Mouse (Mus musculus): ENCODE measurements around the gene Fam186b. TPM values are rescaled to one million over a fixed set of nuclear protein-coding genes. Genes with fewer than 3 reads are reported as not detected.
A peak's percentile ranks its signal among the peaks of the same experiment; 100 is the strongest.

The Fam186b gene
- 0.62 and 0.75 TPM in 2 replicates for polyA plus RNA-seq (2015; fragmentation: Nextera tagmentation; extraction: Ambion mirVana)

DNA sequence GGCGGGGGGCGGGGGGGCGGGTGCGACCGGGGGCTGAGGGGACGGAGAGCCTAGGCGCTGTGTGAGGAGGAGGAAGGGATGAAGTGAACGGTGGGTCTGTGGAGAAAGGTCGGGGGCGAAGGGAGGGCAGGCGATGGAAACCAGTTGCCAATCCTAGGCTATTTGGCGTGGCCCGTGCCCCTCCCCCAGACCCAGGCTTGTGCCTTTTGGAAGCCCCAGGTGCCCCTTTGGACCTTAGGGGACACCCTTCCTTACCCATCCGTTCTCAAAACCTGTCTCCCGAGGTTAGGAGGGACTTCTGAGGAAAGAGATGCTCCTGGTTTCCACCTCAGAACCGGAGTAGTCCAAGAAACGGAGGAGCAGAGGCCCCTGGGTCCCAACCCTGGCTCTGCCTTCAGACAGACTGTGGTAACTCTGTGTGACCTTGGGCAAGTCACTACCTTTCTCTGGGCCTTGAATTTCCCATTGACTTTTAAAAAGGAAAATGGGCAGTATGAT lies at the start of gene Fam186b:
Gene Fam186b (minus strand): TSS at position 405 of the 498 bp plus-strand sequence.
- Histone ChIP-seq H3K36me3 (replicated peaks) (no peaks in the 10 kb centered on the region), H3K27ac (peak within 1 kb of the TSS; percentile 87), H3K9ac (peak within 1 kb of the TSS; percentile 77), H3K4me1 (peaks cover 24% of the 10 kb centered on the region), H3K4me2 (peak within 1 kb of the TSS; percentile 64), H3K9me3 (no peaks in the 10 kb centered on the region), H3K4me3 (peak within 1 kb of the TSS; percentile 78), H3K27me3 (replicated peaks) (no peaks in the 10 kb centered on the region)
- ATAC-seq (replicated peaks): peak; percentile 38
- WGBS: under 1% methylated on average over 14 of the region's 17 CpGs

DNA sequence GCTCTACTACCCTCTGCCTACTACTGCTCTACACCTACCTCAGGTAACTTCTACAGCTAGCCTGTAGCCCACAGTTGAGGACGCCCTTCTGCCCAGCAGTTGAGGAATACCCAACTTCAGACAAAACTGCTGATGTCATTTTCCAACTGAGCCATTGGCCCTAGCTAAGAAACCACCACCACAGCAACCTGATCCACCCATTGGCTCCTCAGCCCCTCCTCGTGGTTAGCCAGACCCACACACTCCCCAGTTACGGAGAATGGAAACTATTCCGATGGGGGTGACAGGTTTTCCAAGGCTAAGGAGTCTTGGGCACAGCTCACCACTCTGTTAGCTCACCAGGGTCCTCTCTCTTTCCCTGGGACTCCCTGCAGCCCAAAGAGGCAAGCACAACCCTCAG lies 49.3 kb upstream of the Fam186b start:
- Histone ChIP-seq H3K4me2 (no peak overlapping the region), H3K9me3 (no peaks in the 10 kb centered on the region), H3K27ac (no peak overlapping the region), H3K9ac (no peak overlapping the region), H3K4me3 (no peak overlapping the region), H3K4me1 (peaks cover 11% of the 10 kb centered on the region), H3K27me3 (replicated peaks) (no peaks in the 10 kb centered on the region), H3K36me3 (replicated peaks) (no peaks in the 10 kb centered on the region)
- ATAC-seq (replicated peaks): no peak
- WGBS: 82% methylated on average over 4 of the region's 4 CpGs

GRCm38 (mm10) chr15:99344148-99344870 lies 48.6 kb upstream of the Fam186b start:
- WGBS: 69% methylated on average over 8 of the region's 8 CpGs

GRCm38 (mm10) chr15:99343414-99344147 lies 47.9 kb upstream of the Fam186b start:
- WGBS: 54% methylated on average over 5 of the region's 5 CpGs
- peak; percentile 58; the same call in 1 of the 2 replicates for ATAC-seq (replicated peaks)

More at GRCm38 (mm10) chr15:99344148-99344870, 48.6 kb upstream of the Fam186b start:
- peaks cover 11% of the 10 kb centered on the region for H3K4me1 ChIP-seq
- no peaks in the 10 kb centered on the region for H3K27me3 ChIP-seq (replicated peaks)
- H3K4me3 ChIP-seq: no peak overlapping the region
- no peak for ATAC-seq (replicated peaks)
- no peaks in the 10 kb centered on the region for H3K9me3 ChIP-seq
- H3K27ac ChIP-seq: peak overlapping the region; percentile 39; the same call in 1 of the 2 replicates
- H3K36me3 ChIP-seq (replicated peaks): no peaks in the 10 kb centered on the region
- H3K9ac ChIP-seq: no peak overlapping the region
- H3K4me2 ChIP-seq: no peak overlapping the region

GRCm38 (mm10) chr15:99342194-99342981 lies 46.7 kb upstream of the Fam186b start:
- H3K27ac ChIP-seq: no peak overlapping the region
- H3K4me1 ChIP-seq: peaks cover 11% of the 10 kb centered on the region
- no peaks in the 10 kb centered on the region for H3K9me3 ChIP-seq
- 52% methylated on average over 9 of the region's 9 CpGs for WGBS
- H3K4me2 ChIP-seq: no peak overlapping the region
- H3K36me3 ChIP-seq (replicated peaks): no peaks in the 10 kb centered on the region
- no peaks in the 10 kb centered on the region for H3K27me3 ChIP-seq (replicated peaks)
- no peak overlapping the region for H3K4me3 ChIP-seq
- ATAC-seq (replicated peaks): no peak
- no peak overlapping the region for H3K9ac ChIP-seq

More at GRCm38 (mm10) chr15:99343414-99344147, 47.9 kb upstream of the Fam186b start:
- Histone ChIP-seq H3K27me3 (replicated peaks) (no peaks in the 10 kb centered on the region), H3K27ac (peak overlapping the region; percentile 39), H3K4me3 (no peak overlapping the region), H3K36me3 (replicated peaks) (no peaks in the 10 kb centered on the region), H3K4me2 (no peak overlapping the region), H3K4me1 (peaks cover 11% of the 10 kb centered on the region), H3K9ac (no peak overlapping the region), H3K9me3 (no peaks in the 10 kb centered on the region)

GRCm38 (mm10) chr15:99341102-99341501 lies 45.4 kb upstream of the Fam186b start:
- no peak for ATAC-seq (replicated peaks)
- H3K36me3 ChIP-seq (replicated peaks): no peaks in the 10 kb centered on the region
- H3K9ac ChIP-seq: no peak overlapping the region
- no peak overlapping the region for H3K4me3 ChIP-seq
- no peak overlapping the region for H3K4me2 ChIP-seq
- no peaks in the 10 kb centered on the region for H3K27me3 ChIP-seq (replicated peaks)
- H3K4me1 ChIP-seq: peaks cover 11% of the 10 kb centered on the region
- H3K27ac ChIP-seq: no peak overlapping the region
- 88% methylated on average over 3 of the region's 3 CpGs for WGBS
- no peaks in the 10 kb centered on the region for H3K9me3 ChIP-seq

- Histone ChIP-seq H3K4me1 (peaks cover 11% of the 10 kb centered on the region), H3K36me3 (replicated peaks) (no peaks in the 10 kb centered on the region), H3K4me3 (no peak overlapping the region), H3K27me3 (replicated peaks) (no peaks in the 10 kb centered on the region), H3K4me2 (no peak overlapping the region), H3K27ac (no peak overlapping the region), H3K9me3 (no peaks in the 10 kb centered on the region), H3K9ac (no peak overlapping the region)
- no peak for ATAC-seq (replicated peaks)
- 57% methylated on average over 6 of the region's 6 CpGs for WGBS
Observed at GRCm38 (mm10) chr15:99339669-99340068, 44.0 kb upstream of the Fam186b start.

GRCm38 (mm10) chr15:99338916-99339315 lies 43.2 kb upstream of the Fam186b start:
- H3K9me3 ChIP-seq: no peaks in the 10 kb centered on the region
- H3K4me1 ChIP-seq: peaks cover 11% of the 10 kb centered on the region
- no peaks in the 10 kb centered on the region for H3K36me3 ChIP-seq (replicated peaks)
- no peak overlapping the region for H3K9ac ChIP-seq
- H3K4me3 ChIP-seq: no peak overlapping the region
- H3K27ac ChIP-seq: no peak overlapping the region
- no peak for ATAC-seq (replicated peaks)
- 85% methylated on average over 2 of the region's 2 CpGs for whole genome bisulfite sequencing
- H3K4me2 ChIP-seq: no peak overlapping the region
- H3K27me3 ChIP-seq (replicated peaks): no peaks in the 10 kb centered on the region

- no peak overlapping the region for H3K4me2 ChIP-seq
- no peak overlapping the region for H3K4me3 ChIP-seq
- H3K27ac ChIP-seq: no peak overlapping the region
- 87% methylated on average over 8 of the region's 8 CpGs for WGBS
- H3K9ac ChIP-seq: no peak overlapping the region
- ATAC-seq (replicated peaks): no peak
- H3K4me1 ChIP-seq: no peaks in the 10 kb centered on the region
- no peaks in the 10 kb centered on the region for H3K9me3 ChIP-seq
- H3K27me3 ChIP-seq (replicated peaks): no peaks in the 10 kb centered on the region
- no peaks in the 10 kb centered on the region for H3K36me3 ChIP-seq (replicated peaks)
Observed at GRCm38 (mm10) chr15:99335801-99336320, 40.2 kb upstream of the Fam186b start.

- 75% methylated on average over 6 of the region's 6 CpGs for WGBS
- H3K4me1 ChIP-seq: no peaks in the 10 kb centered on the region
- H3K4me3 ChIP-seq: no peak overlapping the region
- H3K9me3 ChIP-seq: no peaks in the 10 kb centered on the region
- no peak overlapping the region for H3K9ac ChIP-seq
- no peak for ATAC-seq (replicated peaks)
- no peaks in the 10 kb centered on the region for H3K36me3 ChIP-seq (replicated peaks)
- H3K4me2 ChIP-seq: no peak overlapping the region
- no peaks in the 10 kb centered on the region for H3K27me3 ChIP-seq (replicated peaks)
- no peak overlapping the region for H3K27ac ChIP-seq
Observed at GRCm38 (mm10) chr15:99334500-99334899, 38.8 kb upstream of the Fam186b start.

- Histone ChIP-seq H3K27ac (peak overlapping the region; percentile 8; the same call in 1 of the 2 replicates), H3K9me3 (no peaks in the 10 kb centered on the region), H3K4me1 (no peaks in the 10 kb centered on the region), H3K4me2 (no peak overlapping the region), H3K9ac (no peak overlapping the region), H3K36me3 (replicated peaks) (no peaks in the 10 kb centered on the region), H3K27me3 (replicated peaks) (no peaks in the 10 kb centered on the region), H3K4me3 (no peak overlapping the region)
- 70% methylated on average over 2 of the region's 3 CpGs for WGBS
- no peak for ATAC-seq (replicated peaks)
Observed at GRCm38 (mm10) chr15:99333676-99334065, 38.0 kb upstream of the Fam186b start.
